ENCODE assay signal across 22 mouse cellular contexts in genomic region chr5:125456100-125456499, GRCm38 (mm10). TPM values are rescaled to one million over a fixed set of nuclear protein-coding genes. Genes with fewer than 3 reads are reported as not detected.
DNase-seq lines count a peak whose midpoint lies in the region; ATAC-seq and TF ChIP-seq lines count a peak whose summit lies in the region.
"Had no signal": no experiment of that assay in that cellular context is flagged by ENCODE, and none has a peak within 500 bp of the region (broad histone marks: within the 10 kb centered on the region; RNA-seq: fewer than 3 reads in every experiment).

No protein-coding gene starts in this region.

- peaks cover 23% of the 10 kb centered on the region for H3K36me3 ChIP-seq in hindbrain, postnatal 0 days (ENCODE audit: insufficient read depth, low read length)
- H3K36me3 ChIP-seq in hindbrain, embryonic 16.5 days (ENCODE audit: control insufficient read depth, insufficient read depth, low read length): peaks cover 10% of the 10 kb centered on the region
- H3K36me3 ChIP-seq in liver, embryonic 12.5 days: peaks cover 49% of the 10 kb centered on the region
- peaks cover 2% of the 10 kb centered on the region; the same call in 1 of the 2 replicates for H3K36me3 ChIP-seq in liver, embryonic 16.5 days (ENCODE audit: control insufficient read depth, insufficient read depth)
- peaks cover 40% of the 10 kb centered on the region for H3K36me3 ChIP-seq in kidney, embryonic 15.5 days

- ATAC-seq in hindbrain, postnatal 0 days: no peak
- ATAC-seq in hindbrain, embryonic 16.5 days: no peak
- peak; percentile 66 for ATAC-seq in liver, embryonic 12.5 days
- ATAC-seq in liver, embryonic 16.5 days (ENCODE audit: low read depth): peak; percentile 56
- no peak for ATAC-seq in kidney, embryonic 15.5 days (replicated peaks; ENCODE audit: low FRiP score)
- ATAC-seq: CD4-positive, CD25-positive, alpha-beta regulatory T cell, adult 4 months; forebrain, embryonic 15.5 days had no signal

- no peak overlapping the region for H3K4me2 ChIP-seq in hindbrain, postnatal 0 days (ENCODE audit: low read depth, low read length)
- no peak overlapping the region for H3K4me2 ChIP-seq in hindbrain, embryonic 16.5 days (ENCODE audit: low read length)
- H3K4me2 ChIP-seq in liver, embryonic 12.5 days: no peak overlapping the region
- H3K4me2 ChIP-seq in liver, embryonic 16.5 days (ENCODE audit: low read depth, low read length): no peak overlapping the region
- no peak overlapping the region for H3K4me2 ChIP-seq in kidney, embryonic 15.5 days
- H3K4me2 ChIP-seq: forebrain, embryonic 15.5 days; hindbrain, embryonic 12.5 days had no signal

- 97% methylated on average over 6 of the region's 6 CpGs for WGBS in hindbrain, postnatal 0 days
- WGBS in hindbrain, embryonic 16.5 days: 96% methylated on average over 6 of the region's 6 CpGs
- WGBS in liver, embryonic 12.5 days (ENCODE audit: insufficient replicate concordance): 42% methylated on average over 6 of the region's 6 CpGs
- WGBS in liver, embryonic 16.5 days (ENCODE audit: insufficient replicate concordance): 29% methylated on average over 6 of the region's 6 CpGs
- WGBS in kidney, embryonic 15.5 days: 88% methylated on average over 6 of the region's 6 CpGs

- no peaks in the 10 kb centered on the region for H3K27me3 ChIP-seq in hindbrain, postnatal 0 days (ENCODE audit: insufficient read depth, low read length)
- H3K27me3 ChIP-seq in hindbrain, embryonic 16.5 days (replicated peaks; ENCODE audit: control insufficient read depth, insufficient read depth, low read length): no peaks in the 10 kb centered on the region
- no peaks in the 10 kb centered on the region for H3K27me3 ChIP-seq in liver, embryonic 12.5 days (replicated peaks)
- H3K27me3 ChIP-seq in liver, embryonic 16.5 days (ENCODE audit: control insufficient read depth, insufficient read depth, low read depth, low read length): no peaks in the 10 kb centered on the region
- H3K27me3 ChIP-seq in kidney, embryonic 15.5 days: no peaks in the 10 kb centered on the region
- H3K27me3 ChIP-seq: forebrain, embryonic 15.5 days; hindbrain, embryonic 12.5 days had no signal

- no peaks in the 10 kb centered on the region for H3K4me1 ChIP-seq in hindbrain, postnatal 0 days (ENCODE audit: insufficient read depth, low read length)
- no peaks in the 10 kb centered on the region for H3K4me1 ChIP-seq in hindbrain, embryonic 16.5 days (ENCODE audit: control insufficient read depth, insufficient read depth, low read depth, low read length)
- peaks cover 44% of the 10 kb centered on the region for H3K4me1 ChIP-seq in liver, embryonic 12.5 days
- peaks cover 20% of the 10 kb centered on the region for H3K4me1 ChIP-seq in liver, embryonic 16.5 days (ENCODE audit: control insufficient read depth, low read depth, low read length)
- H3K4me1 ChIP-seq in kidney, embryonic 15.5 days: no peaks in the 10 kb centered on the region
- H3K4me1 ChIP-seq: forebrain, embryonic 15.5 days; heart, embryonic 10.5 days; hindbrain, embryonic 12.5 days had no signal

- no peak overlapping the region for H3K27ac ChIP-seq in hindbrain, postnatal 0 days
- no peak overlapping the region for H3K27ac ChIP-seq in hindbrain, embryonic 16.5 days (ENCODE audit: low read depth, low read length)
- peak overlapping the region; percentile 55 for H3K27ac ChIP-seq in liver, embryonic 12.5 days
- H3K27ac ChIP-seq in liver, embryonic 16.5 days (ENCODE audit: low read length): peak overlapping the region; percentile 28; the same call in 1 of the 2 replicates
- H3K27ac ChIP-seq in kidney, embryonic 15.5 days: no peak overlapping the region
- H3K27ac ChIP-seq: forebrain, embryonic 15.5 days; heart, embryonic 10.5 days; hindbrain, embryonic 12.5 days had no signal

- no peak overlapping the region for H3K9ac ChIP-seq in hindbrain, postnatal 0 days (replicated peaks; ENCODE audit: low read length)
- no peak overlapping the region for H3K9ac ChIP-seq in hindbrain, embryonic 16.5 days (ENCODE audit: low read depth, low read length)
- H3K9ac ChIP-seq in liver, embryonic 12.5 days: 0 out of 2 replicates have a peak overlapping the region, but pooled peaks have one; percentile 1
- no peak overlapping the region for H3K9ac ChIP-seq in liver, embryonic 16.5 days (ENCODE audit: low read depth, low read length)
- H3K9ac ChIP-seq in kidney, embryonic 15.5 days: no peak overlapping the region
- H3K9ac ChIP-seq: forebrain, embryonic 15.5 days; hindbrain, embryonic 12.5 days had no signal

- H3K4me3 ChIP-seq in hindbrain, postnatal 0 days (ENCODE audit: low read length): no peak overlapping the region
- no peak overlapping the region for H3K4me3 ChIP-seq in hindbrain, embryonic 16.5 days (ENCODE audit: low read length)
- H3K4me3 ChIP-seq in liver, embryonic 12.5 days: no peak overlapping the region
- H3K4me3 ChIP-seq in liver, embryonic 16.5 days (ENCODE audit: low read depth, low read length): no peak overlapping the region
- no peak overlapping the region for H3K4me3 ChIP-seq in kidney, embryonic 15.5 days (replicated peaks)
- H3K4me3 ChIP-seq: erythroblast, embryonic 14.5 days; forebrain, embryonic 15.5 days; heart, embryonic 10.5 days; hindbrain, embryonic 12.5 days had no signal

- no peaks in the 10 kb centered on the region for H3K9me3 ChIP-seq in hindbrain, postnatal 0 days (ENCODE audit: low read length)
- no peaks in the 10 kb centered on the region for H3K9me3 ChIP-seq in hindbrain, embryonic 16.5 days (ENCODE audit: control insufficient read depth, low read length)
- H3K9me3 ChIP-seq in liver, embryonic 12.5 days (replicated peaks): no peaks in the 10 kb centered on the region
- H3K9me3 ChIP-seq in liver, embryonic 16.5 days (replicated peaks; ENCODE audit: control insufficient read depth, low read length): no peaks in the 10 kb centered on the region
- H3K9me3 ChIP-seq in kidney, embryonic 15.5 days (replicated peaks): no peaks in the 10 kb centered on the region
- H3K9me3 ChIP-seq: forebrain, embryonic 15.5 days; G1E; heart, embryonic 10.5 days; hindbrain, embryonic 12.5 days had no signal

- no peak for DNase-seq in hindbrain, postnatal 0 days (ENCODE audit: low spot score)
- DNase-seq in cerebellum, adult 18-20 months: no peak
- no peak for DNase-seq in urinary bladder, postnatal 36 days (ENCODE audit: low spot score in 2 of 2)
- no peak for DNase-seq in lung, postnatal 14 days
- DNase-seq: adrenal gland, postnatal 14 days; B cell, adult 2 months; cerebellum, adult 2 months; cerebellum, postnatal 10 days; gastrocnemius, postnatal 10 days; heart, adult 18-20 months; heart, postnatal 10 days; heart, postnatal 4 days had no signal

- peak; percentile 5; the same call in 1 of the 2 replicates for TF ChIP-seq CTCF in hindbrain, postnatal 0 days (IDR thresholded peaks at IDR 0.05; ENCODE audit: low read depth)

RNA-seq across cellular contexts. Expression of gene Bri3bp, which starts 14.7 kb away (rescaled TPM):
- 89.3 and 91.2 TPM in 2 replicates for total RNA-seq in hindbrain, postnatal 0 days (2014; rRNA removed)
- 41.7 and 44.2 TPM in 2 replicates for polyA plus RNA-seq in hindbrain, postnatal 0 days (2015; fragmentation: Nextera tagmentation; extraction: Ambion mirVana)
- 40.2 and 42.5 TPM in 2 replicates for polyA plus RNA-seq in hindbrain, embryonic 16.5 days (2015; fragmentation: Nextera tagmentation; extraction: Ambion mirVana)
- 44.0 and 44.1 TPM in 2 replicates for polyA plus RNA-seq in liver, embryonic 12.5 days (2016; fragmentation: Nextera tagmentation; extraction: Ambion mirVana)
- polyA plus RNA-seq in liver, embryonic 16.5 days (2015; fragmentation: Nextera tagmentation; extraction: Ambion mirVana): 18.4 and 20.3 TPM in 2 replicates
- polyA plus RNA-seq in kidney, embryonic 15.5 days (2015; fragmentation: Nextera tagmentation; extraction: Ambion mirVana): 41.5 and 42.0 TPM in 2 replicates

RNA-seq across cellular contexts. Expression of gene Aacs, which starts 19.5 kb away (rescaled TPM):
- 124 and 125 TPM in 2 replicates for total RNA-seq in hindbrain, postnatal 0 days (2014; rRNA removed)
- 77.3 and 77.6 TPM in 2 replicates for polyA plus RNA-seq in hindbrain, postnatal 0 days (2015; fragmentation: Nextera tagmentation; extraction: Ambion mirVana)
- 113 and 123 TPM in 2 replicates for polyA plus RNA-seq in hindbrain, embryonic 16.5 days (2015; fragmentation: Nextera tagmentation; extraction: Ambion mirVana)
- polyA plus RNA-seq in liver, embryonic 12.5 days (2016; fragmentation: Nextera tagmentation; extraction: Ambion mirVana): 24.7 and 25.1 TPM in 2 replicates
- polyA plus RNA-seq in liver, embryonic 16.5 days (2015; fragmentation: Nextera tagmentation; extraction: Ambion mirVana): 16.6 and 20.6 TPM in 2 replicates
- polyA plus RNA-seq in kidney, embryonic 15.5 days (2015; fragmentation: Nextera tagmentation; extraction: Ambion mirVana): 36.0 and 40.7 TPM in 2 replicates

RNA-seq across cellular contexts. Expression of gene Dhx37, which starts 22.2 kb away (rescaled TPM):
- total RNA-seq in hindbrain, postnatal 0 days (2014; rRNA removed): 15.8 and 27.5 TPM in 2 replicates
- 8.0 and 9.8 TPM in 2 replicates for polyA plus RNA-seq in hindbrain, postnatal 0 days (2015; fragmentation: Nextera tagmentation; extraction: Ambion mirVana)
- polyA plus RNA-seq in hindbrain, embryonic 16.5 days (2015; fragmentation: Nextera tagmentation; extraction: Ambion mirVana): 10.2 and 12.0 TPM in 2 replicates
- polyA plus RNA-seq in liver, embryonic 12.5 days (2016; fragmentation: Nextera tagmentation; extraction: Ambion mirVana): 11.3 and 11.4 TPM in 2 replicates
- 4.0 and 4.2 TPM in 2 replicates for polyA plus RNA-seq in liver, embryonic 16.5 days (2015; fragmentation: Nextera tagmentation; extraction: Ambion mirVana)
- polyA plus RNA-seq in kidney, embryonic 15.5 days (2015; fragmentation: Nextera tagmentation; extraction: Ambion mirVana): 13.3 and 15.6 TPM in 2 replicates

Comparison
In these comparisons a context has a peak if more than half of its experiments do, and no peak if none do; other contexts are left out.
1. ATAC-seq: peak in liver, embryonic 12.5 days (single experiment) and liver, embryonic 16.5 days (single experiment); none in hindbrain, postnatal 0 days (single experiment), hindbrain, embryonic 16.5 days (single experiment) and kidney, embryonic 15.5 days (single experiment).
2. H3K27ac ChIP-seq: peak in liver, embryonic 12.5 days (single experiment) and liver, embryonic 16.5 days (single experiment); none in hindbrain, postnatal 0 days (single experiment), hindbrain, embryonic 16.5 days (single experiment) and kidney, embryonic 15.5 days (single experiment).